15 mouse cellular contexts compared by ENCODE assay signal in the genomic region with DNA sequence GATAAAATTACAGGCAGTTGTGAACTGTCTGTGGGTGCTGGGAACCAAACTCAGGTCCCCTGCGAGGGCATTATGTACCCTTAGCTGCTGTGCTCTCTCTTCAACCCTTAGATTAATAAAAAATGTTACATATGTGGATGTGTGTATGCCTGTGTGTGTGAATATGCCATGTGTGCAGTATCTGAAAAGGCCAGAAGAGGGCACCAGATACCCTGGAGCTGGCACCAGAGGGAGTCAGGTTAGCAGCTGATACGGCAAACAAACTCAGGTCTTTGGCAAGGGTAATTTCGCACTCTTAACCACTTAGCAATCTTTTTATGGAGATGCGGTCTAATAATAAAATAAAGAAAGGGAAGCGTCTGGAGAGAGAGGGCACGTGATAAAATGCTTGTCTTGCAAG. TPM values are rescaled to one million over a fixed set of nuclear protein-coding genes. Genes with fewer than 3 reads are reported as not detected.
DNase-seq lines count a peak whose midpoint lies in the region; ATAC-seq and TF ChIP-seq lines count a peak whose summit lies in the region.
"Had no signal": no experiment of that assay in that cellular context is flagged by ENCODE, and none has a peak within 500 bp of the region (broad histone marks: within the 10 kb centered on the region; RNA-seq: fewer than 3 reads in every experiment).

No protein-coding gene starts in this region.

- 97% methylated on average over 6 of the region's 6 CpGs for WGBS in cerebellum, adult 2 months
- 94% methylated on average over 6 of the region's 6 CpGs for WGBS in spleen, adult 2 months
- WGBS in forebrain, embryonic 11.5 days: 97% methylated on average over 6 of the region's 6 CpGs

- no peak overlapping the region for H3K4me3 ChIP-seq in cerebellum, adult 2 months (replicated peaks; ENCODE audit: insufficient read depth, low read depth, low read length)
- H3K4me3 ChIP-seq in layer of hippocampus, adult 2 months: no peak overlapping the region
- no peak overlapping the region for H3K4me3 ChIP-seq in spleen, adult 2 months (ENCODE audit: extremely low read depth, insufficient read depth, insufficient read length)
- no peak overlapping the region for H3K4me3 ChIP-seq in forebrain, embryonic 11.5 days (ENCODE audit: low read depth, low read length)
- H3K4me3 ChIP-seq: heart, embryonic 12.5 days; stomach, embryonic 15.5 days had no signal

- peaks cover 5% of the 10 kb centered on the region; the same call in 1 of the 2 replicates for H3K9me3 ChIP-seq in forebrain, embryonic 11.5 days (ENCODE audit: control insufficient read depth, low read length)
- H3K9me3 ChIP-seq: stomach, embryonic 15.5 days had no signal

- no peak overlapping the region for H3K9ac ChIP-seq in forebrain, embryonic 11.5 days (ENCODE audit: low read length)
- H3K9ac ChIP-seq: heart, embryonic 12.5 days; stomach, embryonic 15.5 days had no signal

- TF ChIP-seq POLR2A in cerebellum, adult 2 months (IDR thresholded peaks at IDR 0.05; ENCODE audit: borderline replicate concordance, insufficient read depth, low read length): no peak
- TF ChIP-seq POLR2A in spleen, adult 2 months (IDR thresholded peaks at IDR 0.05; ENCODE audit: low read depth, low read length): no peak

- peaks cover 32% of the 10 kb centered on the region for H3K36me3 ChIP-seq in spleen, adult 2 months (ENCODE audit: control insufficient read depth, insufficient read depth, low read length)
- no peaks in the 10 kb centered on the region; the same call in 1 of the 2 replicates for H3K36me3 ChIP-seq in forebrain, embryonic 11.5 days (ENCODE audit: control insufficient read depth, insufficient read depth, low read length)

- H3K4me1 ChIP-seq in cerebellum, adult 2 months (ENCODE audit: control insufficient read depth, insufficient read depth, low read length): peaks cover 55% of the 10 kb centered on the region
- no peaks in the 10 kb centered on the region for H3K4me1 ChIP-seq in spleen, adult 2 months (ENCODE audit: control insufficient read depth, insufficient read depth, insufficient read length)
- H3K4me1 ChIP-seq in forebrain, embryonic 11.5 days (replicated peaks; ENCODE audit: control insufficient read depth, insufficient read depth, low read length): no peaks in the 10 kb centered on the region
- H3K4me1 ChIP-seq: heart, embryonic 12.5 days; stomach, embryonic 15.5 days had no signal

- TF ChIP-seq CTCF in cerebellum, adult 2 months (IDR thresholded peaks at IDR 0.05; ENCODE audit: borderline replicate concordance, insufficient read depth, low read depth, low read length): peak; percentile 29; the same call in 1 of the 2 replicates
- peak; percentile 59 for TF ChIP-seq CTCF in layer of hippocampus, adult 2 months (conservative IDR thresholded peaks at IDR 0.05)
- peak; percentile 8; the same call in 1 of the 2 replicates for TF ChIP-seq CTCF in spleen, adult 2 months (IDR thresholded peaks at IDR 0.05; ENCODE audit: extremely low read depth, insufficient read depth, insufficient read length, insufficient replicate concordance)

- no peak overlapping the region for H3K27ac ChIP-seq in cerebellum, adult 2 months (ENCODE audit: insufficient read depth, low read length)
- H3K27ac ChIP-seq in layer of hippocampus, adult 2 months: no peak overlapping the region
- H3K27ac ChIP-seq in spleen, adult 2 months (ENCODE audit: insufficient read depth, low read length): no peak overlapping the region
- H3K27ac ChIP-seq in forebrain, embryonic 11.5 days (ENCODE audit: low read depth, low read length): no peak overlapping the region
- H3K27ac ChIP-seq: stomach, embryonic 15.5 days had no signal

- ATAC-seq in forebrain, embryonic 11.5 days (replicated peaks; ENCODE audit: low FRiP score): no peak
- ATAC-seq: activated CD4-positive, CD25-positive, alpha-beta regulatory T cell, adult 4 months had no signal

- H3K27me3 ChIP-seq in cerebellum, adult 2 months (ENCODE audit: control insufficient read depth, insufficient read depth, low read length): no peaks in the 10 kb centered on the region
- no peaks in the 10 kb centered on the region for H3K27me3 ChIP-seq in spleen, adult 2 months (ENCODE audit: control insufficient read depth, insufficient read depth, low read length)
- no peaks in the 10 kb centered on the region for H3K27me3 ChIP-seq in forebrain, embryonic 11.5 days (ENCODE audit: control insufficient read depth, insufficient read depth, low read length)
- H3K27me3 ChIP-seq: heart, embryonic 12.5 days; stomach, embryonic 15.5 days had no signal

- DNase-seq in cerebellum, adult 2 months: no peak
- no peak for DNase-seq in cerebellum, adult 11-12 months
- DNase-seq in layer of hippocampus, adult 2 months (ENCODE audit: low spot score in 2 of 2): no peak
- no peak for DNase-seq in layer of hippocampus, postnatal 10 days (ENCODE audit: low spot score in 2 of 2)
- no peak for DNase-seq in spleen, adult 2 months (ENCODE audit: low read depth in 1 of 2, low spot score in 2 of 2)
- DNase-seq in spleen, postnatal 4 days (ENCODE audit: low spot score in 2 of 2): no peak
- DNase-seq in induced T-regulatory cell, adult 2 months (ENCODE audit: low read depth): peak; percentile 49
- no peak for DNase-seq in forebrain, embryonic 11.5 days (ENCODE audit: low spot score)
- DNase-seq: cerebellum, adult 11 months; gastrocnemius, postnatal 36 days; kidney, postnatal 36 days; thymus, postnatal 36 days had no signal

- no peak overlapping the region for H3K4me2 ChIP-seq in forebrain, embryonic 11.5 days (ENCODE audit: low read depth, low read length, severe bottlenecking)
- H3K4me2 ChIP-seq: heart, embryonic 12.5 days; stomach, embryonic 15.5 days had no signal

RNA-seq across cellular contexts. Expression of a gene that starts 12.3 kb away (rescaled TPM):
- 0.14 and 0.15 TPM in 2 replicates for polyA plus RNA-seq in cerebellum, adult 2 months (2012; rRNA removed)
- total RNA-seq in layer of hippocampus, adult 2 months (2021): under 1 TPM; 0.20 to 0.22 TPM
- under 1 TPM; 0.27 to 0.43 TPM for total RNA-seq in layer of hippocampus, postnatal 10 days (2021)
- 6.1 and 7.6 TPM in 2 replicates for polyA plus RNA-seq in spleen, adult 2 months (2012; rRNA removed)
- polyA plus RNA-seq in forebrain, embryonic 11.5 days (2014; fragmentation: Nextera tagmentation; extraction: Ambion mirVana): 0.12 TPM in 1 of 2 replicates, not detected in the other
- total RNA-seq: gastrocnemius, postnatal 36 days had no signal

RNA-seq across cellular contexts. Expression of a gene that starts 21.0 kb away (rescaled TPM):
- 164 and 182 TPM in 2 replicates for polyA plus RNA-seq in cerebellum, adult 2 months (2012; rRNA removed)
- 100 to 1,000 TPM; 107 to 115 TPM for total RNA-seq in layer of hippocampus, adult 2 months (2021)
- 10 to 100 TPM; 85.3 to 99.4 TPM for total RNA-seq in layer of hippocampus, postnatal 10 days (2021)
- 71.1 and 73.9 TPM in 2 replicates for polyA plus RNA-seq in spleen, adult 2 months (2012; rRNA removed)
- polyA plus RNA-seq in forebrain, embryonic 11.5 days (2014; fragmentation: Nextera tagmentation; extraction: Ambion mirVana): 17.5 and 20.1 TPM in 2 replicates

RNA-seq across cellular contexts. Expression of a gene that starts 41.8 kb away (rescaled TPM):
- 70.5 and 72.5 TPM in 2 replicates for polyA plus RNA-seq in cerebellum, adult 2 months (2012; rRNA removed)
- total RNA-seq in layer of hippocampus, adult 2 months (2021): 10 to 100 TPM; 64.7 to 65.3 TPM
- 10 to 100 TPM; 64.3 to 69.4 TPM for total RNA-seq in layer of hippocampus, postnatal 10 days (2021)
- polyA plus RNA-seq in spleen, adult 2 months (2012; rRNA removed): 50.2 and 60.3 TPM in 2 replicates
- polyA plus RNA-seq in forebrain, embryonic 11.5 days (2014; fragmentation: Nextera tagmentation; extraction: Ambion mirVana): 128 and 136 TPM in 2 replicates

Comparison
In these comparisons a context has a peak if more than half of its experiments do, and no peak if none do; other contexts are left out.
1. CTCF ChIP-seq: peak in every context shown above with its lines; median percentile 59 in layer of hippocampus, adult 2 months; 29 in cerebellum, adult 2 months; 8 in spleen, adult 2 months.